ENCODE assay signal across 12 mouse cellular contexts in the genomic region with DNA sequence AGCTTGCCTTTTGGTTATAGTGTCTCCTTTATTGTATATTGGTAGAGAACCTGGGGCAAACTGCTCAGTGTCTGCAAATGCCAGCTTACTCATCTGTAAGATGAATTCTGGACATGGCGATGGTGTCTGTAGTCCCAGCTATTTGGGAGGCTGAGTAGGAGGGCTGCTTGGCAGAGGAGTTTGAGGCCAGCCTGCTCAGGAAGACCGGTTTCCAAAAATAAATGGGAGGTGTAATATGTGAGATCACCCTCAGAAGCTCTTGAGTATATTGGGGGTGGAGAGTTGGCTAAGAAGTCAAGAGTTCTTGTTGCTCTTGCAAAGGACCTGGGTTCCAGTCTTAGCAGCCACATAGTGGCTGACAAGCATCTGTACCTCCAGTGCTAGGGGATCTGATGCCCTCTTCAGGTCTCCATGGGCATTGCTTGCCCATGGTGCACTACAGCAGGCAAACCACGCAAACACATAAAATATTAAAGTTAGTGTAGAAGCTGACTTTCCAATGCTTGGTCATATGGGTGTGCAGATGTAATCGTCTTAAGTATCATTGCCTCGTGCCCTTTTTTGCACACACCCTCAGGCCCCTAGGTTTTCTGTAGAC. TPM values are rescaled to one million over a fixed set of nuclear protein-coding genes. Genes with fewer than 3 reads are reported as not detected.
DNase-seq lines count a peak whose midpoint lies in the region; ATAC-seq and TF ChIP-seq lines count a peak whose summit lies in the region.
"Had no signal": no experiment of that assay in that cellular context is flagged by ENCODE, and none has a peak within 500 bp of the region (broad histone marks: within the 10 kb centered on the region; RNA-seq: fewer than 3 reads in every experiment).

No protein-coding gene starts in this region.

- H3K4me1 ChIP-seq in cerebellum, adult 2 months (ENCODE audit: control insufficient read depth, insufficient read depth, low read length) = peaks cover 2% of the 10 kb centered on the region; the same call in 1 of the 2 replicates
- H3K4me1 ChIP-seq in ES-Bruce4 (ENCODE audit: control insufficient read depth, insufficient read depth, low read length) = no peaks in the 10 kb centered on the region
- H3K4me1 ChIP-seq in heart, embryonic 12.5 days (replicated peaks) = peaks cover 8% of the 10 kb centered on the region

- no peaks in the 10 kb centered on the region; the same call in 1 of the 2 replicates for H3K36me3 ChIP-seq in ES-Bruce4 (ENCODE audit: control insufficient read depth, insufficient read depth, low read length, poor library complexity, severe bottlenecking)
- H3K36me3 ChIP-seq in heart, embryonic 12.5 days = no peaks in the 10 kb centered on the region; the same call in 1 of the 2 replicates
- H3K36me3 ChIP-seq: embryonic facial prominence, embryonic 10.5 days had no signal

- TF ChIP-seq POLR2A in cerebellum, adult 2 months (IDR thresholded peaks at IDR 0.05; ENCODE audit: borderline replicate concordance, insufficient read depth, low read length) = no peak
- no peak for TF ChIP-seq POLR2A in ES-Bruce4 (IDR thresholded peaks at IDR 0.05; ENCODE audit: insufficient read depth, low read length)

- WGBS in cerebellum, adult 2 months = 64% methylated on average over 5 of the region's 5 CpGs
- WGBS in heart, embryonic 12.5 days = 73% methylated on average over 5 of the region's 5 CpGs

- no peak for TF ChIP-seq EP300 in ES-Bruce4 (IDR thresholded peaks at IDR 0.05; ENCODE audit: insufficient read depth, low read depth, low read length)

- DNase-seq in cerebellum, adult 2 months = no peak
- DNase-seq in cerebellum, postnatal 10 days = no peak
- DNase-seq in left cerebral cortex, adult 2 months (ENCODE audit: extremely low spot score in 1 of 2, low spot score in 2 of 2) = peak in 1 of 2 experiments; percentile 53
- no peak for DNase-seq in left cerebral cortex, postnatal 4 days
- DNase-seq: gastrocnemius, postnatal 14 days had no signal

- intact Hi-C loops in left cerebral cortex, adult 2 months (cut with DNase I) = no loop called here
- intact Hi-C loops in left cerebral cortex, postnatal 4 days (cut with DNase I) = no loop called here

- H3K27me3 ChIP-seq in cerebellum, adult 2 months (ENCODE audit: control insufficient read depth, insufficient read depth, low read length) = no peaks in the 10 kb centered on the region
- H3K27me3 ChIP-seq in ES-Bruce4 (ENCODE audit: control insufficient read depth, insufficient read depth, low read length, poor library complexity, severe bottlenecking) = no peaks in the 10 kb centered on the region
- H3K27me3 ChIP-seq in heart, embryonic 12.5 days (replicated peaks) = no peaks in the 10 kb centered on the region
- H3K27me3 ChIP-seq: neural tube, embryonic 15.5 days had no signal

- TF ChIP-seq CTCF in cerebellum, adult 2 months (IDR thresholded peaks at IDR 0.05; ENCODE audit: borderline replicate concordance, insufficient read depth, low read depth, low read length) = peak; percentile 53; the same call in 1 of the 2 replicates
- peak; percentile 57 for TF ChIP-seq CTCF in left cerebral cortex, adult 2 months (IDR thresholded peaks at IDR 0.05)
- peak; percentile 63 for TF ChIP-seq CTCF in ES-Bruce4 (IDR thresholded peaks at IDR 0.05; ENCODE audit: low read depth, low read length)

- H3K4me2 ChIP-seq in heart, embryonic 12.5 days = no peak overlapping the region
- H3K4me2 ChIP-seq: neural tube, embryonic 15.5 days had no signal

- H3K9ac ChIP-seq in ES-Bruce4 (ENCODE audit: low read depth, poor library complexity, severe bottlenecking) = no peak overlapping the region
- no peak overlapping the region for H3K9ac ChIP-seq in heart, embryonic 12.5 days
- H3K9ac ChIP-seq: neural tube, embryonic 15.5 days had no signal

- H3K27ac ChIP-seq in cerebellum, adult 2 months (ENCODE audit: insufficient read depth, low read length) = no peak overlapping the region
- H3K27ac ChIP-seq in left cerebral cortex, adult 2 months = no peak overlapping the region
- H3K27ac ChIP-seq in ES-Bruce4 (ENCODE audit: insufficient read depth, low read length) = no peak overlapping the region
- no peak overlapping the region for H3K27ac ChIP-seq in heart, embryonic 12.5 days (ENCODE audit: poor library complexity, severe bottlenecking)
- H3K27ac ChIP-seq: embryonic facial prominence, embryonic 10.5 days; macrophage; neural tube, embryonic 15.5 days had no signal

- no peaks in the 10 kb centered on the region for H3K9me3 ChIP-seq in ES-Bruce4 (replicated peaks; ENCODE audit: control insufficient read depth, insufficient read depth, low read length, poor library complexity, severe bottlenecking)
- no peaks in the 10 kb centered on the region for H3K9me3 ChIP-seq in heart, embryonic 12.5 days (replicated peaks)
- H3K9me3 ChIP-seq: embryonic facial prominence, embryonic 10.5 days; neural tube, embryonic 15.5 days had no signal

- peak; percentile 85 for ATAC-seq in megakaryocyte-erythroid progenitor cell, adult 5-6 weeks (replicated peaks; ENCODE audit: low FRiP score, low TSS enrichment, poor library complexity, severe bottlenecking)
- no peak for ATAC-seq in erythroblast, adult 5-6 weeks (replicated peaks; ENCODE audit: low FRiP score, poor library complexity, severe bottlenecking)
- ATAC-seq in heart, embryonic 12.5 days (ENCODE audit: insufficient number of reproducible peaks, low FRiP score) = no peak

- H3K4me3 ChIP-seq in cerebellum, adult 2 months (replicated peaks; ENCODE audit: insufficient read depth, low read depth, low read length) = no peak overlapping the region
- no peak overlapping the region for H3K4me3 ChIP-seq in left cerebral cortex, adult 2 months
- no peak overlapping the region for H3K4me3 ChIP-seq in ES-Bruce4 (ENCODE audit: low read depth, low read length)
- H3K4me3 ChIP-seq in heart, embryonic 12.5 days = no peak overlapping the region
- H3K4me3 ChIP-seq: embryonic facial prominence, embryonic 10.5 days; neural tube, embryonic 15.5 days had no signal

RNA-seq across cellular contexts. Expression of a gene that starts 6.0 kb away (rescaled TPM):
- polyA plus RNA-seq in cerebellum, adult 2 months (2012; rRNA removed) = 6.3 TPM in 2 replicates
- 1 to 10 TPM; 5.0 to 6.0 TPM for total RNA-seq in left cerebral cortex, adult 2 months (2021)
- total RNA-seq in left cerebral cortex, postnatal 4 days (2021) = 1 to 10 TPM; 1.7 to 1.9 TPM
- polyA plus RNA-seq in ES-Bruce4 (2011; ENCODE audit: insufficient read depth, insufficient read length, low read depth, missing spikeins) = 2.1 and 3.9 TPM in 2 replicates
- 2.0 and 3.6 TPM in 2 replicates for total RNA-seq in megakaryocyte-erythroid progenitor cell, adult 5-6 weeks (2014; fragmentation: Nextera tagmentation)
- total RNA-seq in megakaryocyte-erythroid progenitor cell, adult 5-6 weeks (2017) = 4.8 and 8.6 TPM in 2 replicates
- 0.84 and 4.4 TPM in 2 replicates for total RNA-seq in erythroblast, adult 5-6 weeks (2015; ENCODE audit: low replicate concordance)
- total RNA-seq in erythroblast, adult 5-6 weeks (2017; ENCODE audit: low replicate concordance) = 3.0 and 4.0 TPM in 2 replicates
- 3.1 and 3.3 TPM in 2 replicates for polyA plus RNA-seq in heart, embryonic 12.5 days (2016; fragmentation: Nextera tagmentation; extraction: Ambion mirVana)

RNA-seq across cellular contexts. Expression of a gene that starts 10.3 kb away (rescaled TPM):
- polyA plus RNA-seq in cerebellum, adult 2 months (2012; rRNA removed) = 556 and 718 TPM in 2 replicates
- 100 to 1,000 TPM; 125 to 128 TPM for total RNA-seq in left cerebral cortex, adult 2 months (2021)
- 10 to 100 TPM in 1 of 2 experiments, 1 to 10 TPM in 1; 7.0 to 10.2 TPM for total RNA-seq in left cerebral cortex, postnatal 4 days (2021)
- 9.4 and 14.3 TPM in 2 replicates for polyA plus RNA-seq in ES-Bruce4 (2011; ENCODE audit: insufficient read depth, insufficient read length, low read depth, missing spikeins)
- total RNA-seq in megakaryocyte-erythroid progenitor cell, adult 5-6 weeks (2014; fragmentation: Nextera tagmentation) = 14.9 and 25.5 TPM in 2 replicates
- total RNA-seq in megakaryocyte-erythroid progenitor cell, adult 5-6 weeks (2017) = 2.3 and 4.9 TPM in 2 replicates
- 2.1 and 4.2 TPM in 2 replicates for total RNA-seq in erythroblast, adult 5-6 weeks (2015; ENCODE audit: low replicate concordance)
- total RNA-seq in erythroblast, adult 5-6 weeks (2017; ENCODE audit: low replicate concordance) = 0.14 and 2.1 TPM in 2 replicates
- 4.2 and 4.3 TPM in 2 replicates for polyA plus RNA-seq in heart, embryonic 12.5 days (2016; fragmentation: Nextera tagmentation; extraction: Ambion mirVana)

RNA-seq across cellular contexts. Expression of a gene that starts 11.2 kb away (rescaled TPM):
- 0.13 TPM in 1 of 2 replicates, not detected in the other for polyA plus RNA-seq in cerebellum, adult 2 months (2012; rRNA removed)
- not detected for total RNA-seq in left cerebral cortex, adult 2 months (2021)
- total RNA-seq in left cerebral cortex, postnatal 4 days (2021) = not detected
- not detected in 2 replicates for polyA plus RNA-seq in ES-Bruce4 (2011; ENCODE audit: insufficient read depth, insufficient read length, low read depth, missing spikeins)
- 8.0 and 9.4 TPM in 2 replicates for total RNA-seq in megakaryocyte-erythroid progenitor cell, adult 5-6 weeks (2014; fragmentation: Nextera tagmentation)
- 6.6 and 14.3 TPM in 2 replicates for total RNA-seq in megakaryocyte-erythroid progenitor cell, adult 5-6 weeks (2017)
- total RNA-seq in erythroblast, adult 5-6 weeks (2015; ENCODE audit: low replicate concordance) = 1.7 and 6.3 TPM in 2 replicates
- 0.84 and 1.0 TPM in 2 replicates for total RNA-seq in erythroblast, adult 5-6 weeks (2017; ENCODE audit: low replicate concordance)
- 0.96 and 2.0 TPM in 2 replicates for polyA plus RNA-seq in heart, embryonic 12.5 days (2016; fragmentation: Nextera tagmentation; extraction: Ambion mirVana)
- polyA plus RNA-seq: macrophage had no signal

RNA-seq across cellular contexts. Expression of a gene that starts 34.0 kb away (rescaled TPM):
- 61.6 and 70.4 TPM in 2 replicates for polyA plus RNA-seq in cerebellum, adult 2 months (2012; rRNA removed)
- 10 to 100 TPM; 69.1 to 74.5 TPM for total RNA-seq in left cerebral cortex, adult 2 months (2021)
- total RNA-seq in left cerebral cortex, postnatal 4 days (2021) = 10 to 100 TPM; 67.7 to 72.7 TPM
- 113 TPM in 2 replicates for polyA plus RNA-seq in ES-Bruce4 (2011; ENCODE audit: insufficient read depth, insufficient read length, low read depth, missing spikeins)
- 163 and 194 TPM in 2 replicates for total RNA-seq in megakaryocyte-erythroid progenitor cell, adult 5-6 weeks (2014; fragmentation: Nextera tagmentation)
- 120 and 151 TPM in 2 replicates for total RNA-seq in megakaryocyte-erythroid progenitor cell, adult 5-6 weeks (2017)
- total RNA-seq in erythroblast, adult 5-6 weeks (2015; ENCODE audit: low replicate concordance) = 40.1 and 54.4 TPM in 2 replicates
- total RNA-seq in erythroblast, adult 5-6 weeks (2017; ENCODE audit: low replicate concordance) = 16.4 and 29.8 TPM in 2 replicates
- 217 and 218 TPM in 2 replicates for polyA plus RNA-seq in heart, embryonic 12.5 days (2016; fragmentation: Nextera tagmentation; extraction: Ambion mirVana)

RNA-seq across cellular contexts. Expression of a gene that starts 34.1 kb away (rescaled TPM):
- 80.8 and 85.4 TPM in 2 replicates for polyA plus RNA-seq in cerebellum, adult 2 months (2012; rRNA removed)
- 10 to 100 TPM; 22.6 to 23.4 TPM for total RNA-seq in left cerebral cortex, adult 2 months (2021)
- total RNA-seq in left cerebral cortex, postnatal 4 days (2021) = 10 to 100 TPM; 44.9 to 51.4 TPM
- polyA plus RNA-seq in ES-Bruce4 (2011; ENCODE audit: insufficient read depth, insufficient read length, low read depth, missing spikeins) = 383 and 401 TPM in 2 replicates
- total RNA-seq in megakaryocyte-erythroid progenitor cell, adult 5-6 weeks (2014; fragmentation: Nextera tagmentation) = 285 and 384 TPM in 2 replicates
- 186 and 262 TPM in 2 replicates for total RNA-seq in megakaryocyte-erythroid progenitor cell, adult 5-6 weeks (2017)
- total RNA-seq in erythroblast, adult 5-6 weeks (2015; ENCODE audit: low replicate concordance) = 139 and 148 TPM in 2 replicates
- total RNA-seq in erythroblast, adult 5-6 weeks (2017; ENCODE audit: low replicate concordance) = 137 and 246 TPM in 2 replicates
- 99.0 and 112 TPM in 2 replicates for polyA plus RNA-seq in heart, embryonic 12.5 days (2016; fragmentation: Nextera tagmentation; extraction: Ambion mirVana)

Comparison
In these comparisons a context has a peak if more than half of its experiments do, and no peak if none do; other contexts are left out.
1. RNA of a gene that starts 10.3 kb away (total RNA-seq): 125 to 128 TPM in left cerebral cortex, adult 2 months; 2.3 to 25.5 TPM in megakaryocyte-erythroid progenitor cell, adult 5-6 weeks, 7.0 to 10.2 TPM in left cerebral cortex, postnatal 4 days and 0.14 to 4.2 TPM in erythroblast, adult 5-6 weeks; every median in the first group is over 4 times any median in the second.
2. Peak in every context shown above with its lines, with median percentiles within 50 percentile points of each other: CTCF ChIP-seq.